Mouse (Mus musculus) WW6 (cell line): ENCODE data around the gene Gja10.

Experiments used
- DNase-seq: peaks from one replicate; pipeline ENCODE4 v3.0.0-alpha.2; 2013; ENCODE audit warnings: low read depth, low spot score

Gja10 gene

GRCm38 (mm10) chr4:32602660-32603059, at the start of gene Gja10:
Gene Gja10, minus strand, starts transcription at chr4:32602760.
- no peak for DNase-seq

- DNase-seq: no peak
Measured at GRCm38 (mm10) chr4:32651669-32652068, 49.1 kb upstream of the Gja10 start.

- no peak for DNase-seq
Measured at GRCm38 (mm10) chr4:32621637-32622036, 19.1 kb upstream of the Gja10 start.

GRCm38 (mm10) chr4:32615034-32615881, 12.7 kb upstream of the Gja10 start, which contains the start of gene Casp8ap2:
Gene Casp8ap2, plus strand, starts transcription at chr4:32615451.
- peak; percentile 94 for DNase-seq

DNA sequence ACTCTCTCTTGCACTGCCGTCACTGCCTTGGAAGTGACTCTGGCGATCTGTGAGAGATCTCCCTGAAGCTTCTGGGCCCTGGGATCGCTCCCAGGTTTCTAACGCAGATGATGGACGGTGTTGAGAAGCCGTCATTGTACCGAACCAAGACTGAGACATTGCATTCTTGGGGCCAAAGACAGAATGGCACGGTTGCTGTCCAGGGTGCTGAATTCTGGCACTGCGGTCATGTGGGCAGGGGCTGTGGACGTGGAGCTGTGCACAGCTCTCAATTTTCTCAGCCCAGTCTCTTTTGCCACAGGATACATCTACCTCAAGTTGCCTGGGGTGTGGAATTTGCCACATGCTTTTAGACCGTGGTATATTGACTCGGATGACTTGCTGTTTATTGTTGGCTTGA, 1.4 kb downstream of the Gja10 start:
- no peak for DNase-seq

- no peak for DNase-seq
Measured at GRCm38 (mm10) chr4:32588237-32588636, 14.3 kb downstream of the Gja10 start.

DNA sequence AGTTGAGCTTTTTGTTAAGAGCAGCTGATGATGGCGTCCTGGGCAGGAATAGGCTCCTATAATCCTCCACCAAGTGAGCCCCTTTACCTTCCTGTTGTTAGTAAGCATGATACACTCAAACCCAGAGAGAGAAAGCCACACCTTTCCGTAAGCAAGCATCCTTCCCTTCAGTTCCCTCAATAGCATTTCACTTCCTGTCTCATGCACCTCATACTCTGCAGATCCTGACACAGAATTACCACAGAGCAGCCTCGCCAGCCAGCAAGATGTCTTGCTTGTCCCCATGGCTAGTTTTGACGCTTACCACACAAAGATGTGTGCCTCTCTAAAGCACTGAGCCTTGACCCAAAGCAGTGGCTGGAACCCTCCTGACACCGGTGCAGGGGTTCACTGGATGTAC, 15.0 kb downstream of the Gja10 start:
- DNase-seq: no peak

- DNase-seq: peak; percentile 57
Measured at GRCm38 (mm10) chr4:32586596-32586995, 16.0 kb downstream of the Gja10 start.

- no peak for DNase-seq
Measured at GRCm38 (mm10) chr4:32584181-32584580, 18.4 kb downstream of the Gja10 start.

- no peak for DNase-seq
Measured at GRCm38 (mm10) chr4:32579850-32580249, 22.7 kb downstream of the Gja10 start.

DNA sequence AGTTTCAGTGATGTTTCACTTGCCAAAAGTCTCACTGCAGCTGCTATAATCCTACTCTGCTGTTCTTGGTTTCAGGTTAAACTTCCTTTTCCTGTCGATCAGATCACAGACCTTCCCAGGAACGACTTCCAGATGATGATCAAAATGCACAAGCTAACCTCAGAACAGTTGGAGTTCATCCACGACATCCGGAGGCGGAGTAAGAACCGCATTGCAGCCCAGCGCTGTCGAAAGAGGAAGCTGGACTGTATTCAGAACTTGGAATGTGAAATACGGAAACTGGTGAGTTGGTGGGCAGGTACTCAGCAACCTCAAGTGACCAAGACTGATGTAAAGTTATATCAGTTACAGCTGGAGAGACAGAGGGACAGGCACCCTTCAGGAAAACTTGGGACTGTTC, 27.4 kb downstream of the Gja10 start:
- no peak for DNase-seq

GRCm38 (mm10) chr4:32574604-32575003, 28.0 kb downstream of the Gja10 start:
- DNase-seq: no peak

DNA sequence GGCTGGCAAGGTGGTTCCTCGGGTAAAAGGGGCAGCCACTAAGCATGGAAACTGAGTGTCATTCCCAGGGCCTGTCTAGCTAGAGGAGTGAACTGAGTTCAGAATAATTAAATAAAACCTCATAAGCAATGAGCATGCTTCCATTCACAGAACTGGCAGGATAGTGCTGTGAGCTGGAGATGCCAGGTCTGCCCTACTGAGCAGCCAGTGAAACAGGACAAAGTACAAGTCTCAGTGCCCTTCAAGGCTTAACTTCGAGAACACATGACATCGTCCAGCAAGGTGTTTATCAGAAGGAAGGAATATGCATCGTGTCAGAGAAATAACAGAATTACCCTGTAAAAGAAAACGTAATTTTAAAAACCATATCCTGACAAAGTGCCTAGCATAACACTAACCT, 29.0 kb downstream of the Gja10 start:
- no peak for DNase-seq

DNA sequence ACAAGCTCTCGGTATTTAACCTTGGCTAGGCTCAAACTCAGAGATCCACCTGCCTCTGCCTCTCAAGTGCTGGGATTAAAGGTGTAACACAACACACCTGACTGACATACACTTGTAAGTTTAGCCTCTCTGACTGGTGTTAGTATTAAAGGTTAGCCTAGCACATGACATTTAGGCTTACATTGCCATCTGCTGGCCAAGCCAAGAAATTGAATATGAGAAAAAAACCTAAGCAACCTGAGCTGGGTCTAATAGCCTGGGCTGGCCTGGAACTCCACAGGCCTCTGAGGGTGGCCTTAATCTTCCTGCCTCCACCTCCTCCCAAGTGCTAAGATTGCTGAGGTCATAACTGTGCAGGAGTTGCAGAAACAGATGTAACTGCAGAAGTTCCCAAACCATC, 30.4 kb downstream of the Gja10 start:
- DNase-seq: peak; percentile 33

- no peak for DNase-seq
Measured at GRCm38 (mm10) chr4:32571441-32571840, 31.1 kb downstream of the Gja10 start.

GRCm38 (mm10) chr4:32570939-32571317, 31.6 kb downstream of the Gja10 start:
- DNase-seq: no peak

DNA sequence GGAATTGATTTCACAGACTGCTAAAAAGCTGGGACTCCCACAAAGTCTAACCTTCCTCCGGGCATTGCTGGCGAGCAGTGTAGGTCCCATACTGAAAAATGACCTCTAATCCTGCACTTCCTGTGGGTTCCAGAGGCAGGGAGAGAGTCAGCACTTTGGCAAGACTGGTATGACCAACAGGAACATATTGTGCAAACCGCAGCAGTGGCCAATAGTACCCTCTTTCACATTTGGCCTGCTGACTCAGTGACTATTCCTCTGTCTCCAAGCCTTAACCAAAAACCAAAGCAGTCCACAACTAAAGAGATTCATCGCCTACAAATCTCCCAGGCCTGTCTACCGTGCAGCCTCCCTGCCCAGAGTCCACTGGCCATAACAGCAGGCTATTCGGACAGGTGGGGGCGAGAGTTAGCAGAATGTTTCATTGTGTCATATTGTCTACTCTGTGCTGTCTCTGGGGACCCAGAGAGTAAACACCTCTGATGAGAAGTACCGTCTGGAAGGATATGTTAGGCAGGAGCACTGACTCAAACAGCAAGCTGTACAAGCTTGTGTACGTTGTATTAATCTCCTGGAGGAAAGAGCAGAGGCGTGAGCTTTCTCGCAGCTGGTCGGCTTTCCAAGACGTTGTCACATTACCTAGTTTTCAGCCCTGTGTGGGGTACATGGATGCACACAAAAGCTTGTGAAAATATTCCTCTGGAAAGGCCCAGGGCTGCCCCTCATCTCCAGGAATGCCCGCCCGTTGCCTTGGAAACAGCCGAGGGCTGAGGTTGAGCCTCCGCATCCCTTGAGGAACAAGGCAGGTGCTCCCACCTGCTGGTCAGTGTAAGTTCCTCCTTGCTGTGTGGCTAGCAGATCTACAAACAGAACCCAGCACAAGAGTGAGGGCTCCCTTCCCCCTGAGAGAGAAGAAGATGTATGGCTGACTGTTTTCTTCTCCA, 32.3 kb downstream of the Gja10 start:
- DNase-seq: no peak

GRCm38 (mm10) chr4:32569054-32569453, 33.5 kb downstream of the Gja10 start:
- DNase-seq: no peak

DNA sequence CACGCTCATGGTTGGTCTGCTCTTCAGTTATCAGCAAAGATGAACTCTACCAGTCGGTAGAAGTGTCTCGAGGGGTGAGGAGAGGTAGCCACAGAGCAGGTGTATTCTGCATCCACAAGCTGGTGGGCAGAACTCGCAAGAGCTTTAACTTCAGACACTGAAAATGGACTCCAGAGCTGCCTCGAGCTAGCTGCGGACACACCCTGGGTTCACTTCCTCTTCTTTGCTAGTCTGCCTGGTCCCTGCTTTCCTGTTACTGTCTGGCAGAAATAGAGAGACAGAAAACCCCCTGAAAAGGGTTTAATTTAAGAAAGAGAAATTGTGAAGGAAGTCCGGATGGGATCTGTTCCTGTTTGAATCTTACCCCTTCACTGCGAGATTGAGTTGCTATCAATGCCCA, 37.6 kb downstream of the Gja10 start:
- DNase-seq: no peak

DNA sequence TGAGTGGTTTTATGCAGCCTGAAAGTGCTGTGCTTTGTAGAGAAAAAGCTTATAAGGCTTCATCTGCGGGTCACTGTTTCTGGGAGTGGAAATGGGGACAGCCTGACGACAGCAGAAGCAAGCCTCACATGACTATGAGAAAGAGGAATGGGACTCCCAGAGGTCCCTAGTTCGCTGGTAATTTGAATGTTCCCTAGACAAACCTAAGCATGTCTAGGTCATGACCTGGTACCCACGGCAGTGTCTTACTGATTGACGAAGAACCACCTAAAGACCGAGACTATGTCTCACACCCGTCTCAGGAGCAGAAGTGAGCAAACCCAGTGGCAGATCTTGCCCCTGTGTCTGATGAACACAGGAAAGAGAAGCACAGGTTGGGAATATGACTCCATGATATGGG, 38.1 kb downstream of the Gja10 start:
- DNase-seq: no peak

DNA sequence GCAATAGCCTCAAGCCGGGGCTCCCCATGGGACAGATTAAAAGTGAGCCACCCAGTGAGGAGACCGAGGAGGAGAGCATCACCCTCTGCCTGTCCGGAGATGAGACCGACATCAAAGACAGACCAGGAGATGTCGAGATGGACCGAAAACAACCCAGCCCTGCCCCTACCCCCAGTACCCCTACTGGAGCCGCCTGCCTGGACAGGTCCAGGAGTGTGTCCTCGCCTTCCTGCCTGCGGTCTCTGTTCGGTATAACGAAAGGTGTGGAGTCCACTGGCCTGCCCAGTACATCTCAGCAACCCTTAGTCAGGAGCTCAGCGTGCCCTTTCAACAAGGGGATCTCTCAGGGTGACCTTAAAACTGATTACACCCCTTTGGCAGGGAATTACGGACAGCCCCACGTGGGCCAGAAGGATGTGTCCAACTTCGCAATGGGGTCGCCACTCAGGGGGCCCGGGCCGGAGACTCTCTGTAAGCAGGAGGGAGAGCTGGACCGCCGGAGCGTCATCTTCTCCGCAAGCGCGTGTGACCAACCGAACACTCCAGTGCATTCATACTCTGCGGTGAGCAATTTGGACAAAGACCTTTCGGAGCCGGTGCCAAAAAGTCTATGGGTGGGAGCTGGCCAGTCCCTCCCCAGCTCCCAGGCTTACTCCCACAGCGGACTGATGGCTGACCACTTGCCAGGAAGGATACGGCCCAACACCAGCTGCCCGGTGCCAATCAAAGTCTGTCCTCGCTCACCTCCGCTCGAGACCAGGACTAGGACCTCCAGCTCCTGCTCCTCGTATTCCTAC, 40.0 kb downstream of the Gja10 start:
- no peak for DNase-seq
